Mouse (Mus musculus) bone marrow macrophage, adult 2 months (primary cell): ENCODE data around the gene Zmynd10.

ENCODE experiments used
- CTCF ChIP-seq: IDR thresholded peaks from 2 replicates; pipeline ENCODE4 v1.5.1; 2012; ENCODE audit warnings: low read depth, mild to moderate bottlenecking, low read length, moderate library complexity
- POLR2A ChIP-seq: IDR thresholded peaks from 2 replicates; pipeline ENCODE4 v1.6.1; 2012; ENCODE audit warnings: mild to moderate bottlenecking, low read depth, low read length, borderline replicate concordance

- TF ChIP-seq CTCF (no peak), POLR2A (no peak)
Observed at GRCm38 (mm10) chr9:107599842-107600241, 52.7 kb downstream of the Zmynd10 start.
